Mouse (Mus musculus): ENCODE measurements around the gene Add2. TPM values are rescaled to one million over a fixed set of nuclear protein-coding genes. Genes with fewer than 3 reads are reported as not detected.

Gene Add2
- polyA plus RNA-seq, 1 experiment from 2014 or later = 7.0 TPM

- 50% methylated on average over 9 of the region's 9 CpGs for WGBS
- Histone ChIP-seq H3K4me3 (replicated peaks) (no peak overlapping the region), H3K4me1 (peaks cover 5% of the 10 kb centered on the region; the same call in 1 of the 2 replicates), H3K9me3 (replicated peaks) (no peaks in the 10 kb centered on the region), H3K36me3 (no peaks in the 10 kb centered on the region), H3K9ac (no peak overlapping the region), H3K4me2 (replicated peaks) (no peak overlapping the region), H3K27ac (replicated peaks) (no peak overlapping the region), H3K27me3 (no peaks in the 10 kb centered on the region)
- no peak for ATAC-seq (ENCODE audit: insufficient number of reproducible peaks, low FRiP score, low TSS enrichment, low read depth)
These were observed 58.5 kb downstream of the Add2 start for GRCm38 (mm10) chr6:86086851-86087571.

GRCm38 (mm10) chr6:86087813-86088212, 59.3 kb downstream of the Add2 start:
- H3K9me3 ChIP-seq (replicated peaks) = no peaks in the 10 kb centered on the region
- ATAC-seq (ENCODE audit: insufficient number of reproducible peaks, low FRiP score, low TSS enrichment, low read depth) = no peak
- no peaks in the 10 kb centered on the region for H3K36me3 ChIP-seq

GRCm38 (mm10) chr6:86094202-86094838, 65.8 kb downstream of the Add2 start:
- Histone ChIP-seq H3K27ac (replicated peaks) (no peak overlapping the region), H3K9me3 (replicated peaks) (no peaks in the 10 kb centered on the region), H3K4me1 (no peaks in the 10 kb centered on the region), H3K4me2 (replicated peaks) (no peak overlapping the region), H3K9ac (no peak overlapping the region), H3K4me3 (replicated peaks) (no peak overlapping the region), H3K36me3 (no peaks in the 10 kb centered on the region), H3K27me3 (no peaks in the 10 kb centered on the region)
- 78% methylated on average over 9 of the region's 10 CpGs for WGBS
- no peak for ATAC-seq (ENCODE audit: insufficient number of reproducible peaks, low FRiP score, low TSS enrichment, low read depth)

More at GRCm38 (mm10) chr6:86087813-86088212, 59.3 kb downstream of the Add2 start:
- no peak overlapping the region for H3K4me2 ChIP-seq (replicated peaks)
- H3K27ac ChIP-seq (replicated peaks) = no peak overlapping the region
- 33% methylated on average over 3 of the region's 3 CpGs for WGBS
- no peak overlapping the region for H3K9ac ChIP-seq
- H3K4me1 ChIP-seq = peaks cover 5% of the 10 kb centered on the region; the same call in 1 of the 2 replicates
- no peaks in the 10 kb centered on the region for H3K27me3 ChIP-seq
- no peak overlapping the region for H3K4me3 ChIP-seq (replicated peaks)

- Histone ChIP-seq H3K27me3 (no peaks in the 10 kb centered on the region), H3K9ac (no peak overlapping the region), H3K4me3 (replicated peaks) (no peak overlapping the region), H3K4me2 (replicated peaks) (no peak overlapping the region), H3K27ac (replicated peaks) (no peak overlapping the region), H3K4me1 (no peaks in the 10 kb centered on the region), H3K36me3 (no peaks in the 10 kb centered on the region), H3K9me3 (replicated peaks) (no peaks in the 10 kb centered on the region)
- no peak for ATAC-seq (ENCODE audit: insufficient number of reproducible peaks, low FRiP score, low TSS enrichment, low read depth)
- 64% methylated on average over 5 of the region's 5 CpGs for WGBS
These were observed 67.0 kb downstream of the Add2 start for GRCm38 (mm10) chr6:86095518-86095917.

- Histone ChIP-seq H3K4me2 (replicated peaks) (no peak overlapping the region), H3K9me3 (replicated peaks) (no peaks in the 10 kb centered on the region), H3K4me3 (replicated peaks) (no peak overlapping the region), H3K27me3 (no peaks in the 10 kb centered on the region), H3K27ac (replicated peaks) (no peak overlapping the region), H3K4me1 (no peaks in the 10 kb centered on the region), H3K36me3 (no peaks in the 10 kb centered on the region), H3K9ac (no peak overlapping the region)
- WGBS = 86% methylated on average over 10 of the region's 10 CpGs
- ATAC-seq (ENCODE audit: insufficient number of reproducible peaks, low FRiP score, low TSS enrichment, low read depth) = no peak
These were observed 68.3 kb downstream of the Add2 start for GRCm38 (mm10) chr6:86096733-86097132.

- Histone ChIP-seq H3K36me3 (no peaks in the 10 kb centered on the region), H3K27me3 (no peaks in the 10 kb centered on the region), H3K4me1 (no peaks in the 10 kb centered on the region), H3K4me2 (replicated peaks) (no peak overlapping the region), H3K9ac (no peak overlapping the region), H3K27ac (replicated peaks) (no peak overlapping the region), H3K9me3 (replicated peaks) (no peaks in the 10 kb centered on the region), H3K4me3 (replicated peaks) (no peak overlapping the region)
- 69% methylated on average over 4 of the region's 4 CpGs for WGBS
- ATAC-seq (ENCODE audit: insufficient number of reproducible peaks, low FRiP score, low TSS enrichment, low read depth) = no peak
These were observed 68.7 kb downstream of the Add2 start for GRCm38 (mm10) chr6:86097155-86097554.

- Histone ChIP-seq H3K4me2 (replicated peaks) (no peak overlapping the region), H3K27ac (replicated peaks) (no peak overlapping the region), H3K4me1 (no peaks in the 10 kb centered on the region), H3K36me3 (no peaks in the 10 kb centered on the region), H3K27me3 (no peaks in the 10 kb centered on the region), H3K9ac (no peak overlapping the region), H3K9me3 (replicated peaks) (no peaks in the 10 kb centered on the region), H3K4me3 (replicated peaks) (no peak overlapping the region)
- 70% methylated on average over 4 of the region's 4 CpGs for WGBS
- no peak for ATAC-seq (ENCODE audit: insufficient number of reproducible peaks, low FRiP score, low TSS enrichment, low read depth)
These were observed 70.5 kb downstream of the Add2 start for GRCm38 (mm10) chr6:86099003-86099402.

GRCm38 (mm10) chr6:86101451-86101850, 73.0 kb downstream of the Add2 start:
- H3K4me3 ChIP-seq (replicated peaks) = no peak overlapping the region
- H3K4me2 ChIP-seq (replicated peaks) = no peak overlapping the region
- H3K27me3 ChIP-seq = no peaks in the 10 kb centered on the region
- H3K27ac ChIP-seq (replicated peaks) = no peak overlapping the region
- 81% methylated on average over 5 of the region's 5 CpGs for WGBS
- no peaks in the 10 kb centered on the region for H3K9me3 ChIP-seq (replicated peaks)
- H3K4me1 ChIP-seq = no peaks in the 10 kb centered on the region
- ATAC-seq (ENCODE audit: insufficient number of reproducible peaks, low FRiP score, low TSS enrichment, low read depth) = no peak
- no peaks in the 10 kb centered on the region for H3K36me3 ChIP-seq
- no peak overlapping the region for H3K9ac ChIP-seq

- H3K4me2 ChIP-seq (replicated peaks) = no peak overlapping the region
- H3K4me3 ChIP-seq (replicated peaks) = no peak overlapping the region
- H3K4me1 ChIP-seq = no peaks in the 10 kb centered on the region
- H3K27me3 ChIP-seq = no peaks in the 10 kb centered on the region
- H3K36me3 ChIP-seq = no peaks in the 10 kb centered on the region
- no peak for ATAC-seq (ENCODE audit: insufficient number of reproducible peaks, low FRiP score, low TSS enrichment, low read depth)
- H3K9me3 ChIP-seq (replicated peaks) = no peaks in the 10 kb centered on the region
- H3K27ac ChIP-seq (replicated peaks) = no peak overlapping the region
- WGBS = 85% methylated on average over 5 of the region's 5 CpGs
- H3K9ac ChIP-seq = no peak overlapping the region
These were observed 74.4 kb downstream of the Add2 start for GRCm38 (mm10) chr6:86102874-86103273.

GRCm38 (mm10) chr6:86103614-86104013, 75.1 kb downstream of the Add2 start:
- WGBS = 68% methylated on average over 4 of the region's 4 CpGs
- no peaks in the 10 kb centered on the region for H3K36me3 ChIP-seq
- no peak overlapping the region for H3K9ac ChIP-seq
- H3K4me3 ChIP-seq (replicated peaks) = no peak overlapping the region
- H3K4me1 ChIP-seq = no peaks in the 10 kb centered on the region
- no peak overlapping the region for H3K4me2 ChIP-seq (replicated peaks)
- no peaks in the 10 kb centered on the region for H3K9me3 ChIP-seq (replicated peaks)
- no peaks in the 10 kb centered on the region for H3K27me3 ChIP-seq
- H3K27ac ChIP-seq (replicated peaks) = no peak overlapping the region
- ATAC-seq (ENCODE audit: insufficient number of reproducible peaks, low FRiP score, low TSS enrichment, low read depth) = no peak

GRCm38 (mm10) chr6:86104719-86105118, 76.2 kb downstream of the Add2 start:
- no peak for ATAC-seq (ENCODE audit: insufficient number of reproducible peaks, low FRiP score, low TSS enrichment, low read depth)
- 69% methylated on average over 4 of the region's 4 CpGs for WGBS
- no peaks in the 10 kb centered on the region for H3K4me1 ChIP-seq

GRCm38 (mm10) chr6:86106045-86106444, 77.6 kb downstream of the Add2 start:
- H3K27me3 ChIP-seq = no peaks in the 10 kb centered on the region
- no peak overlapping the region for H3K9ac ChIP-seq
- WGBS = 85% methylated on average over 12 of the region's 12 CpGs
- no peak overlapping the region for H3K27ac ChIP-seq (replicated peaks)
- H3K4me3 ChIP-seq (replicated peaks) = no peak overlapping the region
- no peak for ATAC-seq (ENCODE audit: insufficient number of reproducible peaks, low FRiP score, low TSS enrichment, low read depth)
- H3K4me1 ChIP-seq = no peaks in the 10 kb centered on the region
- no peaks in the 10 kb centered on the region for H3K9me3 ChIP-seq (replicated peaks)
- no peak overlapping the region for H3K4me2 ChIP-seq (replicated peaks)
- no peaks in the 10 kb centered on the region for H3K36me3 ChIP-seq

More at GRCm38 (mm10) chr6:86104719-86105118, 76.2 kb downstream of the Add2 start:
- Histone ChIP-seq H3K4me2 (replicated peaks) (no peak overlapping the region), H3K27me3 (no peaks in the 10 kb centered on the region), H3K27ac (replicated peaks) (no peak overlapping the region), H3K4me3 (replicated peaks) (no peak overlapping the region), H3K9me3 (replicated peaks) (no peaks in the 10 kb centered on the region), H3K36me3 (no peaks in the 10 kb centered on the region), H3K9ac (no peak overlapping the region)

Data from embryonic facial prominence, embryonic 15.5 days (tissue).